Mouse (Mus musculus) bone marrow, adult 2 months (tissue): ENCODE results near the gene C1s1.

Source experiments
- CTCF ChIP-seq: fragments of 200-500 bp; IDR thresholded peaks from 2 replicates; pipeline ENCODE4 v1.5.1; 2011; ENCODE audit warnings: low read length, control low read depth; ENCODE audit not compliant: control insufficient read depth, insufficient read depth
- POLR2A ChIP-seq: fragments of 200-500 bp; IDR thresholded peaks from 2 replicates; pipeline ENCODE4 v1.6.1; 2011; ENCODE audit warnings: low read depth, mild to moderate bottlenecking, control low read depth, low read length, borderline replicate concordance; ENCODE audit not compliant: control insufficient read depth

- TF ChIP-seq POLR2A (no peak), CTCF (no peak)
These were observed 46.1 kb downstream of the C1s1 start for GRCm38 (mm10) chr6:124496054-124496453.
